Mouse (Mus musculus): ENCODE results near the gene Trpv4. TPM values are rescaled to one million over a fixed set of nuclear protein-coding genes. Genes with fewer than 3 reads are reported as not detected.

The Trpv4 gene
- total and polyA plus RNA-seq, 2 experiments from 2014 or later, result 0.88 to 3.4 TPM

- no peak for TF ChIP-seq CTCF (IDR thresholded peaks at IDR 0.05)
- Histone ChIP-seq H3K9ac (replicated peaks; ENCODE audit: low read length, poor library complexity, severe bottlenecking) (no peak overlapping the region), H3K4me2 (ENCODE audit: low read depth, low read length, poor library complexity, severe bottlenecking) (no peak overlapping the region), H3K4me1 (ENCODE audit: insufficient read depth, low read length) (peaks cover 30% of the 10 kb centered on the region), H3K27me3 (ENCODE audit: insufficient read depth, low read length) (no peaks in the 10 kb centered on the region), H3K4me3 (ENCODE audit: low read depth, low read length) (no peak overlapping the region), H3K9me3 (ENCODE audit: low read length) (no peaks in the 10 kb centered on the region), H3K27ac (ENCODE audit: low read depth, low read length) (no peak overlapping the region), H3K36me3 (ENCODE audit: insufficient read depth, low read length) (no peaks in the 10 kb centered on the region)
- 50% methylated on average over 9 of the region's 9 CpGs for WGBS
- ATAC-seq (ENCODE audit: low FRiP score) (no peak), DNase-seq (ENCODE audit: low spot score) (no peak)
These were observed 70.3 kb downstream of the Trpv4 start for GRCm38 (mm10) chr5:114587908-114588307.

DNA sequence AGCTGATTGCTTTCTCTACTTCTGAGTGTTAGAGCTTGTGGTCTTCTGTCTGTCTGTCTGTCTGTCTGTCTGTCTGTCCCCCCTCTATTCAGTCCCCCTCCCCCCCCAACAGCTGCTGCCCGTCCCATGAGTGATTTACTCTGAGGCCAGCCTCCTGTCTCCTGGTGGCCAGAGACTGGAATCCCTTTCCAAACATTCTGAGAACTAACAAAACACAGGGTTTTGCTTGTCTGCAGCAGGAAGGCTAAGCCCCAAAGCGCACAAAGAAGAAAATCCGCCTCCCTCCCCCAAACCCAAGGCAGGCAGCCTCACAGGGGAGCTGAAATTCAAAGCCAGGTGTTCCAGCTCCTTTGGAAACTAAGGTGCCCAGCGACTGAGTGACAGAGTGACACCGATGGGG lies 72.5 kb downstream of the Trpv4 start:
- H3K9ac ChIP-seq (replicated peaks; ENCODE audit: low read length, poor library complexity, severe bottlenecking), result no peak overlapping the region
- TF ChIP-seq CTCF (IDR thresholded peaks at IDR 0.05), result 0 out of 2 replicates have a peak, but pooled peaks have one; percentile 6
- no peak overlapping the region for H3K4me2 ChIP-seq (ENCODE audit: low read depth, low read length, poor library complexity, severe bottlenecking)
- no peaks in the 10 kb centered on the region for H3K27me3 ChIP-seq (ENCODE audit: insufficient read depth, low read length)
- ATAC-seq (ENCODE audit: low FRiP score) (no peak), DNase-seq (ENCODE audit: low spot score) (no peak)
- H3K27ac ChIP-seq (ENCODE audit: low read depth, low read length), result peak overlapping the region; percentile 26
- H3K4me3 ChIP-seq (ENCODE audit: low read depth, low read length), result no peak overlapping the region
- 17% methylated on average over 5 of the region's 5 CpGs for WGBS
- H3K9me3 ChIP-seq (ENCODE audit: low read length), result no peaks in the 10 kb centered on the region
- peaks cover 26% of the 10 kb centered on the region for H3K4me1 ChIP-seq (ENCODE audit: insufficient read depth, low read length)
- H3K36me3 ChIP-seq (ENCODE audit: insufficient read depth, low read length), result no peaks in the 10 kb centered on the region

- Histone ChIP-seq H3K4me3 (ENCODE audit: low read depth, low read length) (no peak overlapping the region), H3K4me2 (ENCODE audit: low read depth, low read length, poor library complexity, severe bottlenecking) (no peak overlapping the region), H3K4me1 (ENCODE audit: insufficient read depth, low read length) (peaks cover 23% of the 10 kb centered on the region), H3K9me3 (ENCODE audit: low read length) (no peaks in the 10 kb centered on the region), H3K36me3 (ENCODE audit: insufficient read depth, low read length) (no peaks in the 10 kb centered on the region), H3K9ac (replicated peaks; ENCODE audit: low read length, poor library complexity, severe bottlenecking) (no peak overlapping the region; the same call in 1 of the 2 replicates), H3K27me3 (ENCODE audit: insufficient read depth, low read length) (no peaks in the 10 kb centered on the region), H3K27ac (ENCODE audit: low read depth, low read length) (no peak overlapping the region)
- TF ChIP-seq CTCF (IDR thresholded peaks at IDR 0.05), result no peak
- 26% methylated on average over 14 of the region's 14 CpGs for WGBS
- DNase-seq (ENCODE audit: low spot score) (no peak), ATAC-seq (ENCODE audit: low FRiP score) (no peak)
These were observed 73.7 kb downstream of the Trpv4 start for GRCm38 (mm10) chr5:114584293-114585104.

DNA sequence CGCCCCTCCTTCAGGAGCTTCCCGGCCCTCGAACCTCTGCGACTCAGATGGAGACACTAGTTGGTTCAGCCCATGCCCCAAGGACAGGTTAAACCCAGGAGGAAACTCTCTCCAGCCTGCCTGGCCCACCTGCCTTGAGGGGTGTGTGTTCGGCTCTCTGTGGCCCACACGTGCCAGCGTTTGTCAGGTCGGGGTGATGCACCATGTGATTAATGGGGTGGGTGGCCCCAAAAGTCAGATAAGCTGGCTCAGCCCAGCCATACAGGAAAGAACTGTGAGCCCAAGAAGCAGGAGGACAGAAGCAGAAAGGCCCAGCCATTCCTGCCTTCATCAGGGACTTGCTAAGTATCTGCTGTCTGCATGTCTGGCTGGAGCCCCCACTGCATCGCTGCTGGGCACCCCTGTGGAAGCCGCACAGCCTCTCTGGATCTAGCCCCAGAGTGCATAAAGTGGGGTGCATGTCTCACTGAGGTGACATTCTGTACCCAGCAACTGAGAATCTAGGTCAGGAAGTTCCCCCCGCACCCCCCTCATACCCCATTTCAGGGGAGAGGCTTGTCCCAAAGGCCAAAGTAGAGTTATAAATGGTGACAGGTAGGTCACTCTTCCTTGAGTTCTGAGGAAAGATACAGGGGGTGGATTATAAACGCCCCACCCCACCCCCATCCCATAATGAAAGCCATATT lies 74.6 kb downstream of the Trpv4 start:
- DNase-seq (ENCODE audit: low spot score) (no peak), ATAC-seq (ENCODE audit: low FRiP score) (no peak)
- TF ChIP-seq CTCF (IDR thresholded peaks at IDR 0.05), result no peak
- Histone ChIP-seq H3K27ac (ENCODE audit: low read depth, low read length) (no peak overlapping the region), H3K4me3 (ENCODE audit: low read depth, low read length) (no peak overlapping the region), H3K4me2 (ENCODE audit: low read depth, low read length, poor library complexity, severe bottlenecking) (no peak overlapping the region), H3K4me1 (ENCODE audit: insufficient read depth, low read length) (peaks cover 16% of the 10 kb centered on the region), H3K9ac (replicated peaks; ENCODE audit: low read length, poor library complexity, severe bottlenecking) (no peak overlapping the region), H3K9me3 (ENCODE audit: low read length) (no peaks in the 10 kb centered on the region), H3K36me3 (ENCODE audit: insufficient read depth, low read length) (no peaks in the 10 kb centered on the region), H3K27me3 (ENCODE audit: insufficient read depth, low read length) (no peaks in the 10 kb centered on the region)
- WGBS, result 73% methylated on average over 12 of the region's 12 CpGs

DNA sequence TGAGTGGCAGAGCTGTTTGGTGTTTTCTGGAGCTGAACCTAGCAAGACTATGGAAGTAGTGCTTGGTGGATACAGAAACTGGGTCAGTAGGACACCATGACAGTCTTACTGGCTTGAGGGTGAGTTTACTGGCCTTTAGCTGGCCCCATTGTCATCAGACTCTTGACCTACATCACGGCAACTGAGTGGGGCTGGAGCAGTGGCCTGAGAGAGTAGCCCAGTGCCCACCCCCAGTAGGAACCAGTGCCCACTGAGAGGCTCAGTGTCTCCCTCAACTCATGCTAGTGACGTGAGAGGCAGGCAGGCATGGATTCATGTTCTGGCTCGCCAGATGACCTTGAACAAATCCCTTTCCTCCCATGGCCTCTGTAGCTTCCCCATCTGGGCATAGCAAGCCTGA lies 75.2 kb downstream of the Trpv4 start:
- H3K4me1 ChIP-seq (ENCODE audit: insufficient read depth, low read length), result peaks cover 16% of the 10 kb centered on the region

DNA sequence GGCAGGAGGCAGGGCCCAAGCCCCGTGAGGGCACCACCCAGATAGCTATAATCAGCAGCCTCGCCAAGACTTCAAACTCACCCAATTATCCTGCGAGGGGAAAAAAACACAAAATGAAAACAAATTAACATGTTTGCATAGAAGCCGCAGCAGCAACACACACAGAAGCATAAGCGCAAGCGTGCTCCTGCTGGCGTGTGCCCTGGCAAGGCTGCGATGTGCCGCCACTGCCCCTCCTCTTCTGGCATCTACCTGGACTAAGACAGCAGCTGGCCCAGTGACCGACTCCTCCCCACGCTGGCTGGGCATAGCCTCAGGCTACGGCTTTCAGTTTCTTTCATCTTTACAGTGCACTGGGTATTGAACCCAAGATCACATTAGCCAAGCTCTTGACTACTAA lies 76.7 kb downstream of the Trpv4 start:
- no peak overlapping the region for H3K4me3 ChIP-seq (ENCODE audit: low read depth, low read length)
- no peak for ATAC-seq (ENCODE audit: low FRiP score)
- no peak for TF ChIP-seq CTCF (IDR thresholded peaks at IDR 0.05)
- 49% methylated on average over 12 of the region's 12 CpGs for WGBS
- no peak overlapping the region for H3K27ac ChIP-seq (ENCODE audit: low read depth, low read length)
- peak; percentile 77 for DNase-seq (ENCODE audit: low spot score)
- H3K9me3 ChIP-seq (ENCODE audit: low read length), result no peaks in the 10 kb centered on the region
- no peaks in the 10 kb centered on the region for H3K36me3 ChIP-seq (ENCODE audit: insufficient read depth, low read length)
- peaks cover 16% of the 10 kb centered on the region for H3K4me1 ChIP-seq (ENCODE audit: insufficient read depth, low read length)
- H3K27me3 ChIP-seq (ENCODE audit: insufficient read depth, low read length), result no peaks in the 10 kb centered on the region
- H3K4me2 ChIP-seq (ENCODE audit: low read depth, low read length, poor library complexity, severe bottlenecking), result no peak overlapping the region; the same call in 1 of the 2 replicates
- no peak overlapping the region for H3K9ac ChIP-seq (replicated peaks; ENCODE audit: low read length, poor library complexity, severe bottlenecking)

More for the DNA sequence above, 75.2 kb downstream of the Trpv4 start:
- Histone ChIP-seq H3K9ac (replicated peaks; ENCODE audit: low read length, poor library complexity, severe bottlenecking) (no peak overlapping the region), H3K36me3 (ENCODE audit: insufficient read depth, low read length) (no peaks in the 10 kb centered on the region), H3K4me3 (ENCODE audit: low read depth, low read length) (no peak overlapping the region), H3K27ac (ENCODE audit: low read depth, low read length) (no peak overlapping the region), H3K9me3 (ENCODE audit: low read length) (no peaks in the 10 kb centered on the region), H3K27me3 (ENCODE audit: insufficient read depth, low read length) (no peaks in the 10 kb centered on the region), H3K4me2 (ENCODE audit: low read depth, low read length, poor library complexity, severe bottlenecking) (no peak overlapping the region)
- ATAC-seq (ENCODE audit: low FRiP score) (no peak), DNase-seq (ENCODE audit: low spot score) (no peak)
- no peak for TF ChIP-seq CTCF (IDR thresholded peaks at IDR 0.05)
- WGBS, result 74% methylated on average over 3 of the region's 3 CpGs
